Mouse (Mus musculus) heart, postnatal 25 days (tissue): ENCODE results near the gene Kbtbd2. TPM values are rescaled to one million over a fixed set of nuclear protein-coding genes. Genes with fewer than 3 reads are reported as not detected.

ENCODE experiments used
- DNase-seq: peaks from one replicate; pipeline ENCODE4 v3.0.0; 2022; ENCODE audit warnings: low spot score
- intact Hi-C: fragments of 180-260 bp; cut with DNase I; formaldehyde crosslinking; loops from one replicate; pipeline ENCODE4 v1.15.1; 2025
- total RNA-seq, 2 experiments: library from RNA; stranded (reverse); gene quantifications; 2 replicates each; pipeline ENCODE4 v1.2.3; 2021

Kbtbd2 gene
- total RNA-seq, 2 experiments from 2014 or later = 30.1 to 30.7 TPM

GRCm38 (mm10) chr6:56796232-56796631, 1.4 kb downstream of the Kbtbd2 start:
- intact Hi-C loops = loop anchor here (5.0 to 10.0 kb wide), 3 partner anchors 36 to 899 kb away; partner anchors contain the start of genes Fkbp9 and Pyurf
- DNase-seq = no peak

GRCm38 (mm10) chr6:56794834-56795233, 2.8 kb downstream of the Kbtbd2 start:
- DNase-seq = no peak
- intact Hi-C loops = loop anchor here (5.0 to 10.0 kb wide), 3 partner anchors 37 to 900 kb away; partner anchors contain the start of genes Fkbp9 and Pyurf

GRCm38 (mm10) chr6:56789336-56789735, 8.3 kb downstream of the Kbtbd2 start:
- intact Hi-C loops = no loop called here
- no peak for DNase-seq

- intact Hi-C loops = no loop called here
- DNase-seq = no peak
Measured at GRCm38 (mm10) chr6:56787668-56788067, 9.9 kb downstream of the Kbtbd2 start.

GRCm38 (mm10) chr6:56785068-56785467, 12.5 kb downstream of the Kbtbd2 start:
- no peak for DNase-seq
- intact Hi-C loops = no loop called here

- no peak for DNase-seq
- intact Hi-C loops = no loop called here
Measured at GRCm38 (mm10) chr6:56783561-56784272, 13.9 kb downstream of the Kbtbd2 start.

GRCm38 (mm10) chr6:56779636-56780035, 18.0 kb downstream of the Kbtbd2 start:
- DNase-seq = no peak
- intact Hi-C loops = no loop called here

GRCm38 (mm10) chr6:56775816-56776215, 21.8 kb downstream of the Kbtbd2 start:
- DNase-seq = no peak
- intact Hi-C loops = no loop called here

GRCm38 (mm10) chr6:56765696-56766095, 31.9 kb downstream of the Kbtbd2 start:
- no peak for DNase-seq
- intact Hi-C loops = no loop called here

- no peak for DNase-seq
- intact Hi-C loops = no loop called here
Measured at GRCm38 (mm10) chr6:56765265-56765664, 32.3 kb downstream of the Kbtbd2 start.

- DNase-seq = no peak
- intact Hi-C loops = no loop called here
Measured at GRCm38 (mm10) chr6:56759324-56759723, 38.3 kb downstream of the Kbtbd2 start.

GRCm38 (mm10) chr6:56756117-56756516, 41.5 kb downstream of the Kbtbd2 start:
- intact Hi-C loops = no loop called here
- no peak for DNase-seq

- intact Hi-C loops = no loop called here
- DNase-seq = no peak
Measured at GRCm38 (mm10) chr6:56753719-56754118, 43.9 kb downstream of the Kbtbd2 start.

GRCm38 (mm10) chr6:56745950-56746543, 51.6 kb downstream of the Kbtbd2 start:
- intact Hi-C loops = no loop called here
- no peak for DNase-seq

- intact Hi-C loops = no loop called here
- DNase-seq = no peak
Measured at GRCm38 (mm10) chr6:56732545-56732944, 65.1 kb downstream of the Kbtbd2 start.

Other genes starting within 250 kb of the Kbtbd2 start
- gene Pde1c, start 228.7 kb downstream of the Kbtbd2 start, total RNA-seq = 10 to 100 TPM; 72.2 to 92.5 TPM
- gene Lsm5, start 93.1 kb downstream of the Kbtbd2 start, total RNA-seq = 10 to 100 TPM; 14.9 to 17.3 TPM
- 1 to 10 TPM; 6.0 to 6.9 TPM for gene Avl9, start 82.9 kb downstream of the Kbtbd2 start, total RNA-seq
- 10 to 100 TPM; 77.3 to 84.5 TPM for gene Fkbp9, start 34.2 kb upstream of the Kbtbd2 start, total RNA-seq
- gene Nt5c3, start 126.1 kb upstream of the Kbtbd2 start, total RNA-seq = 10 to 100 TPM; 67.5 to 75.9 TPM
- under 1 TPM in 1 of 2 experiments, not detected in 1; 0.21 TPM for gene Vmn1r4, start 126.2 kb upstream of the Kbtbd2 start, total RNA-seq
- gene Vmn1r5, start 172.5 kb upstream of the Kbtbd2 start, total RNA-seq = not detected
- gene Vmn1r6, start 199.4 kb upstream of the Kbtbd2 start, total RNA-seq = not detected
- not detected for gene Vmn1r7, start 227.5 kb upstream of the Kbtbd2 start, total RNA-seq
- not detected for gene Vmn1r8, start 234.5 kb upstream of the Kbtbd2 start, total RNA-seq